Mouse (Mus musculus): ENCODE measurements around the gene Tnrc18. TPM values are rescaled to one million over a fixed set of nuclear protein-coding genes. Genes with fewer than 3 reads are reported as not detected.
A peak's percentile ranks its signal among the peaks of the same experiment; 100 is the strongest.

The Tnrc18 gene
- polyA plus RNA-seq, 1 experiment from 2014 or later = 40.7 TPM

- peak overlapping the region; percentile 85 for H3K4me3 ChIP-seq (replicated peaks)
- peak overlapping the region; percentile 89 for H3K4me2 ChIP-seq (replicated peaks)
- peak; percentile 29 for ATAC-seq
- peak overlapping the region; percentile 91 for H3K9ac ChIP-seq (replicated peaks)
- no peaks in the 10 kb centered on the region for H3K9me3 ChIP-seq
- peaks cover 23% of the 10 kb centered on the region for H3K36me3 ChIP-seq
- no peak overlapping the region; the same call in 1 of the 2 replicates for H3K27ac ChIP-seq
- peaks cover 26% of the 10 kb centered on the region for H3K4me1 ChIP-seq (replicated peaks)
- peaks cover 21% of the 10 kb centered on the region for H3K27me3 ChIP-seq
- 22% methylated on average over 18 of the region's 18 CpGs for WGBS
Measured at GRCm38 (mm10) chr5:142702511-142703138, 114.8 kb downstream of the Tnrc18 start.

GRCm38 (mm10) chr5:142701651-142702510 lies 115.6 kb downstream of the Tnrc18 start:
- peak overlapping the region; percentile 85 for H3K4me3 ChIP-seq (replicated peaks)
- ATAC-seq = peak; percentile 92
- under 1% methylated on average over 66 of the region's 72 CpGs for WGBS
- peak overlapping the region; percentile 91 for H3K9ac ChIP-seq (replicated peaks)
- peak overlapping the region; percentile 89 for H3K4me2 ChIP-seq (replicated peaks)
- H3K36me3 ChIP-seq = peaks cover 20% of the 10 kb centered on the region
- peaks cover 21% of the 10 kb centered on the region for H3K27me3 ChIP-seq
- peaks cover 26% of the 10 kb centered on the region for H3K4me1 ChIP-seq (replicated peaks)
- no peaks in the 10 kb centered on the region for H3K9me3 ChIP-seq
- H3K27ac ChIP-seq = peak overlapping the region; percentile 58

DNA sequence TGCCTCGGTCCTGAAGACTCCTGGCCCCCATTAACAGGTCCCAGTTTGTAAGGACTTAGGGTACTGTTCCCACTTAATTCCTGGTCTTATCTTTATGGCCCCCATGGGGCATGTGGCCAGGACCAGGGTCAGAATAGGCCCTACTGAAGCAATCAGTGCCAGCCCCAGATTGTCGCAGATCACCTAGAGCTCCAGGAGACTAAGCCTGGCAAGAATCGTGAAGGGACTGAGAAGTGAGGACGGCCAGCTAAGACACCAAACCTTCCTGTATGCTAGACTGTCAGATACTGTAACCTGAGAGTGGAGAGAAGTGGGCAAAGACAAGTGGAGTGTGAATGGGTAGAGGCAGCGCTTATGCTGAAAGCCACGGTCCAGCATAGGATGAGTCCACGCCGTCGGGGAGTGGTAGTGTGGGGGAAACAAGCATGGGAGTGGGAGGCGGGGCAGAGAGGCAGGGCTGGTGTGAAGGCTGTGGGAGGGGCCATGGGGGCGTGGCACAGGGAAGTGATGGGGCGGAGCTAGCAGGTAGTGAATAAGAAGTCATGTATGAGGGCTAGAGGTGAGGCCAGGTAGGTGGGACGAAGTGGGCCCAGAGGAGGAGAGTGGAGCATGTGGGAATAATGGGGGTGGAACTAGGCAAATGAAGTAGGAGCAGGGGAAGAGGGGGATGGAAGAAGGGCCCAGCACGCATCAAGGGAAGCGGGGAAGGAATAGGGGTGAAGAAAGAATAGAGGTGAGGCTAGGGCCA lies 116.4 kb downstream of the Tnrc18 start:
- Histone ChIP-seq H3K36me3 (peaks cover 17% of the 10 kb centered on the region), H3K4me1 (replicated peaks) (peaks cover 26% of the 10 kb centered on the region), H3K4me2 (replicated peaks) (peak overlapping the region; percentile 89), H3K4me3 (replicated peaks) (peak overlapping the region; percentile 85), H3K9ac (replicated peaks) (no peak overlapping the region; the same call in 1 of the 2 replicates), H3K9me3 (no peaks in the 10 kb centered on the region), H3K27me3 (peaks cover 21% of the 10 kb centered on the region), H3K27ac (no peak overlapping the region)
- ATAC-seq = 0 out of 2 replicates have a peak, but pooled peaks have one; percentile 14
- WGBS = 15% methylated on average over 15 of the region's 15 CpGs

DNA sequence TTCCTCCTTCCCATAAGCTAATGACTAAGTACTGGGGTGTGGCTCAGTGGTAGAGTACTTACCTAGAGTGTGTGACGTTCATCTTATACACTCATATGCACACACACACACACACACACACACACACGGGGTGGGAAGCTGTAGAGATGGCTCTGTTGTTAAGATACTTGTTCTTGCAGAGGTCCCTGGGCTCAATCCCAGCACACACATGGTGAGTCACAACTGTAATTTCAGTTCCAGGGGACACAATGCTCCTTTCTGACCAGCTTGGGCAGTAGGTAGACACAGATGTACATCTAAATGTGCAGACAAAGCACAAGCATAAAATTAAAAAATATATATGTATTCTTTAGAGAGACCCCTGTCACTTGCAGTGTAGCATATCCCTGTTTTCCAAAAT lies 119.7 kb downstream of the Tnrc18 start:
- Histone ChIP-seq H3K4me2 (replicated peaks) (no peak overlapping the region), H3K4me1 (replicated peaks) (peaks cover 28% of the 10 kb centered on the region), H3K27ac (no peak overlapping the region), H3K9me3 (no peaks in the 10 kb centered on the region), H3K4me3 (replicated peaks) (no peak overlapping the region), H3K27me3 (peaks cover 21% of the 10 kb centered on the region), H3K36me3 (no peaks in the 10 kb centered on the region), H3K9ac (replicated peaks) (no peak overlapping the region)
- no peak for ATAC-seq
- WGBS = 66% methylated on average over 2 of the region's 2 CpGs

- peaks cover 21% of the 10 kb centered on the region for H3K27me3 ChIP-seq
- no peak overlapping the region for H3K27ac ChIP-seq
- no peak for ATAC-seq
- H3K4me2 ChIP-seq (replicated peaks) = no peak overlapping the region
- WGBS = 92% methylated on average over 6 of the region's 6 CpGs
- no peaks in the 10 kb centered on the region for H3K36me3 ChIP-seq
- no peak overlapping the region for H3K4me3 ChIP-seq (replicated peaks)
- H3K9ac ChIP-seq (replicated peaks) = no peak overlapping the region
- peaks cover 31% of the 10 kb centered on the region for H3K4me1 ChIP-seq (replicated peaks)
- H3K9me3 ChIP-seq = no peaks in the 10 kb centered on the region
Measured at GRCm38 (mm10) chr5:142696865-142697264, 120.6 kb downstream of the Tnrc18 start.

DNA sequence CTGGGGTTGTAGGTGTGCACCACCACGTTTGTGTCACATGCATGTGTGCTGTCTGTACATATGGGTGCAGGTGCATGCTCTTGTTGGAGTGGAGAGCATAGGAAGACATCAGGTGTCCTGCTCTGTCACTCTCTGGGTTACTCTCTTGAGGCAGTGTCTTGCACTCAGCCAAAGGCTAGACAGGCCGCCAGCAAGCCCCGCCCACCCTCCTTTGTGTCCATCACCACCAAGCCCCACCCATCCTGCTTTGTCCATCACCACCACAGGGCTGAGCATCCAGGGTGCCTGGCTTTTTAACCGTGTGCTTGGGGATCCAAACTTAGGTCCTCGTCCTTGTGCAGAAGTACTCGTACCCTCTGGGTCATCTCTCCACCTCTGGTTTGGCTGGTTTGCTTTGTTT lies 121.2 kb downstream of the Tnrc18 start:
- no peak overlapping the region for H3K27ac ChIP-seq
- no peak for ATAC-seq
- 29% methylated on average over 6 of the region's 6 CpGs for WGBS
- H3K36me3 ChIP-seq = no peaks in the 10 kb centered on the region
- H3K9ac ChIP-seq (replicated peaks) = no peak overlapping the region
- H3K27me3 ChIP-seq = peaks cover 19% of the 10 kb centered on the region
- H3K4me3 ChIP-seq (replicated peaks) = no peak overlapping the region
- no peak overlapping the region for H3K4me2 ChIP-seq (replicated peaks)
- peaks cover 30% of the 10 kb centered on the region for H3K4me1 ChIP-seq (replicated peaks)
- no peaks in the 10 kb centered on the region for H3K9me3 ChIP-seq

DNA sequence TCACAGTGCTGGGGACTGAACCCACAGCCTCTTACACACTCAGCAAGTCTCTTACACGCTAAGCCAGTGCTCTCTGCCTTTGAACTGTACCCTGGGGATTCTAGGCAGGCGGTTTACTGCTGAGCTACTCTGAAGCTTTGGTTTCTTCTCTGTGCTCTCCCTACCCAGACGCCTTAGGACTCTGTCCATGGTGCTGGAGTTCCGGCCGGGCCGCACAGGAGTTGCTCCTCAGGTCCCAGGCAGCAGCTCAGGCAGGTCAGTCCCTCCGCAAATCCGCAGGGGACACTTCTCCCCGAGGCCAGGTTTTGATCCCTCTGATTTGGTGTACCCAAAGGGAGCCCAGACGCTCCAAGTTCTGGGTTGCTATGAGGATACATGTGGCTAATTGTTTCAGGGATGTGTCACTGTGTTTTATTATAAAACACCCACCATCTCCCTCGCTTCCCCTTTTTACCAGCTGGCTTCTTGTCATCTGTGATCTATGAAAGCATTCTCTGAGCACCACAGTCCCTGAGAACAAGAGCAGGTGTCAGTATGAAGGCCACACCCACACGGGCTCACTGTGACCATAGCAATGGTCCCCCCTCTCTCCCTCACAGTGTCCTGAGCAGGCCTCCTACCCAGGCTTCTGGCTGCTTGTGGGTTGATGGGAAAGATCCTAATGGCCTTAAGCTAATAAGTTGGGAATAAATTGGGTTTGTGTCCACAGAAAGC lies 122.7 kb downstream of the Tnrc18 start:
- H3K9me3 ChIP-seq = no peaks in the 10 kb centered on the region
- H3K4me1 ChIP-seq (replicated peaks) = peaks cover 27% of the 10 kb centered on the region
- no peak for ATAC-seq
- no peak overlapping the region for H3K4me2 ChIP-seq (replicated peaks)
- H3K9ac ChIP-seq (replicated peaks) = no peak overlapping the region
- no peak overlapping the region for H3K27ac ChIP-seq
- H3K4me3 ChIP-seq (replicated peaks) = no peak overlapping the region
- no peaks in the 10 kb centered on the region for H3K36me3 ChIP-seq
- 11% methylated on average over 12 of the region's 12 CpGs for WGBS
- H3K27me3 ChIP-seq = peaks cover 5% of the 10 kb centered on the region; the same call in 1 of the 2 replicates

DNA sequence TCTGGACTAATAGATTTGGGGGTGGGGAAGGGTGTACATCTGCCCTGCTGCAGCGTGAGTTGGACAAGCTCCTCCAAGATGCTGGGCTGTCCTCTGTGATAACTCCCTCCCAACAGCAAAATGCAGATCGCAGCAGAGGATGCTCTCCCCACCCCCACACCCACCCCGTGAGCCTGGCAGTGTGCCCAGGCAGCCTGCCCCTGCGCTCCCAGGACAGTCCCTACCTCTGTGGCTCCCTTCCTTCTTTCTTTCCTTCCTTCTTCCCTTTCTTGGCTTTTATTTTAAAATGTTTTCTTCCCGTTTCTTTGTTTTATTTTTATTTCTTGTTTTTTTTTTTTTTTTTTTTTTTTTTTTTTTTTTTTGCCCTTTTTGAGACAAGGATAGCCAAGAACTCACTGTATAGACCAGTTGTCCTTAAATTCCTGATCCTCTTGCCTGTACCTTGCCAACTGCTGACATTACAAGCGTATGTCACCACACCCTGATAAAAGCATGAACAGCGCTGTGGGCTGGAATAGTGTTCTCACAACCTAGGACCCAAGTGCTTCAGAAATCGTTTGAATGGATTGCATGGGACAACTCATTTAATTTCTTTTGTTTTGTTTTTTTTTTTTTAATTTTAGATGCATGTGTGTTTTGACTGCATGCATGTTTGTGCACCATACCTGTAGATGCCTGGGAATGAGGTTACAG lies 123.6 kb downstream of the Tnrc18 start:
- ATAC-seq = 0 out of 2 replicates have a peak, but pooled peaks have one; percentile 47
- Histone ChIP-seq H3K27ac (peak overlapping the region; percentile 49; the same call in 1 of the 2 replicates), H3K4me2 (replicated peaks) (no peak overlapping the region), H3K27me3 (peaks cover 3% of the 10 kb centered on the region; the same call in 1 of the 2 replicates), H3K9me3 (no peaks in the 10 kb centered on the region), H3K36me3 (no peaks in the 10 kb centered on the region), H3K9ac (replicated peaks) (no peak overlapping the region), H3K4me3 (replicated peaks) (no peak overlapping the region), H3K4me1 (replicated peaks) (peaks cover 31% of the 10 kb centered on the region)
- WGBS = 47% methylated on average over 8 of the region's 8 CpGs

DNA sequence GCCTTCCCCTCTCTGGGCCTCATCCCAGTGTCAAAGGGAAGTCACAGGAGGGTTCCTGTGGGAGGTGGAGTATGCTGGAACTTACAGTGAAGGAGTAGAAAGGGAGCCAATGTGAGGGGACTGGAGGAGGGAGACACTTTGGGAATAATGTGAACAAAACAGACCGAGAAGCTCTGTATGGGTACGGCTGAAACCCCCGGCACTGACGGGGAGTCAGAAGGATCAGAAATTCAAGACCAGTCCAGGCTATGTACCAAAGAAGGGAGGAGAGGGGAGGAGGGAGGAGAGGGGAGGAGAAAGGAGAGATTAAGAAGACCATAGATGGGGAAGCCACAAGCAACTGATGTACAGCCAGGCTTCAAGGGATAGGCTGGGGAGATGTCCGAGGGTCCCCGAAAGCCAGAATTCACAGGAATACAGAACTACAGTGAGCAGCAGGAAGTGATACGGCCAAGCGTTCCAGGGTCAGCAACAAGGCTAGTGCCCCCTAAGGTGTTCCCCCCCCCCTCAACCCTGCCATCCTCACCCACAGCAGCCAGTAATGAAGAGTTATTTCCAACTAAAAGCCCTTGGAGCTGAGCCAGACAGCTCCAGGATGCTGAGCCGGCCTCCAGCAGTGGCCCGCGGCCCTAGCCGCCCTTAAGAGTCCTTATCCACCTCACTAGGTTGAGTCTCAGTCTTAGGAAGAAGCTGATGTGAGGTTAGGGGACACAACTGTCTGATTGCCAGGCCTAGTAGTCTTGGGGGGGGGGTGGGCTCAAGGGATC lies 124.3 kb downstream of the Tnrc18 start:
- Histone ChIP-seq H3K9ac (replicated peaks) (no peak overlapping the region), H3K4me1 (replicated peaks) (peaks cover 32% of the 10 kb centered on the region), H3K4me3 (replicated peaks) (no peak overlapping the region), H3K27ac (peak overlapping the region; percentile 49), H3K36me3 (no peaks in the 10 kb centered on the region), H3K9me3 (no peaks in the 10 kb centered on the region), H3K27me3 (no peaks in the 10 kb centered on the region; the same call in 1 of the 2 replicates), H3K4me2 (replicated peaks) (no peak overlapping the region)
- WGBS = 54% methylated on average over 12 of the region's 12 CpGs
- ATAC-seq = peak; percentile 55; the same call in 1 of the 2 replicates

DNA sequence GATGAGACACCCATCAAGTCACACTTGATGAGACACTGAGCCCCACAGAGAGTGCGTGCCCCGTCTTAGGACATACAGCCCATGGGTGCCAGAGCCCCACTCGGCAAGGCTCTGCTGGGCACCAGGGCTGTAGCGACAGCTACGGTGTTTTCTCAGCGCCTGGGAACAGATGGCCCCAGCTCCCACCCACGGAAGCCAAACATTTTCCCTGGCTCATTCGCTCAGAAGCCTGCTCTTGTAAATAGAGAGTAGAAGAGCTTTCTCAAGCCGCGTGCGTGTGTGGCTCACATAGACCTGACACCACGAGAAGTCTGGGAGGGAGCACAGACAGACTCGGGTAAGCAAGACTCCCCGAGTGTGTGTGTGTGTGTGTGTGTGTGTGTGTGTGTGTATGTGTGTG lies 125.2 kb downstream of the Tnrc18 start, which contains the start of gene Slc29a4:
TSS of gene Slc29a4 (plus strand) at position 265 of the 400 bp plus-strand sequence.
- Histone ChIP-seq H3K9ac (replicated peaks) (no peak within 1 kb of the TSS), H3K27me3 (no peaks in the 10 kb centered on the region; the same call in 1 of the 2 replicates), H3K4me1 (replicated peaks) (peaks cover 33% of the 10 kb centered on the region), H3K4me2 (replicated peaks) (no peak within 1 kb of the TSS), H3K36me3 (no peaks in the 10 kb centered on the region), H3K9me3 (no peaks in the 10 kb centered on the region), H3K27ac (peak within 1 kb of the TSS; percentile 49), H3K4me3 (replicated peaks) (no peak within 1 kb of the TSS)
- WGBS = 69% methylated on average over 14 of the region's 14 CpGs
- no peak for ATAC-seq
